Mouse (Mus musculus) heart, embryonic 12.5 days (tissue): ENCODE data around the gene Dach1. TPM values are rescaled to one million over a fixed set of nuclear protein-coding genes. Genes with fewer than 3 reads are reported as not detected.

Source experiments
- ATAC-seq: fragments of 200-750 bp; cut with Nextera tagmentation; 2 replicates; pipeline ENCODE4 v1.8.0; 2017; ENCODE audit warnings: moderate TSS enrichment, moderate library complexity; ENCODE audit not compliant: insufficient number of reproducible peaks, low FRiP score
- H3K27ac ChIP-seq: fragments of 300-500 bp; sonication (generic); 2 replicates; pipeline ENCODE4 v1.5.1; 2016; ENCODE audit warnings: mild to moderate bottlenecking, moderate library complexity; ENCODE audit not compliant: poor library complexity, severe bottlenecking
- H3K27me3 ChIP-seq: fragments of 300-500 bp; sonication (generic); replicated peaks from 2 replicates; pipeline ENCODE4 v1.6.1; 2016; ENCODE audit warnings: mild to moderate bottlenecking, moderate library complexity
- H3K36me3 ChIP-seq: fragments of 300-500 bp; sonication (generic); 2 replicates; pipeline ENCODE4 v1.6.1; 2016; ENCODE audit warnings: mild to moderate bottlenecking, moderate library complexity
- H3K4me1 ChIP-seq: fragments of 300-500 bp; sonication (generic); replicated peaks from 2 replicates; pipeline ENCODE4 v1.6.1; 2016; ENCODE audit warnings: mild to moderate bottlenecking
- H3K4me2 ChIP-seq: fragments of 300-500 bp; sonication (generic); 2 replicates; pipeline ENCODE4 v1.6.1; 2016; ENCODE audit warnings: mild to moderate bottlenecking, moderate library complexity
- H3K4me3 ChIP-seq: fragments of 300-500 bp; sonication (generic); 2 replicates; pipeline ENCODE4 v1.5.1; 2016; ENCODE audit warnings: mild to moderate bottlenecking
- H3K9ac ChIP-seq: fragments of 300-500 bp; sonication (generic); 2 replicates; pipeline ENCODE4 v1.6.1; 2016; ENCODE audit warnings: mild to moderate bottlenecking, moderate library complexity
- H3K9me3 ChIP-seq: fragments of 300-500 bp; sonication (generic); replicated peaks from 2 replicates; pipeline ENCODE4 v1.6.1; 2016; ENCODE audit warnings: mild to moderate bottlenecking, moderate library complexity
- WGBS: fragments of 180-500 bp; shearing (Covaris S2); methylation state at CpG from one replicate; pipeline ENCODE4 v1.1.7; 2016; 5-methylcytosine and 5-hydroxymethylcytosine counted together
- polyA plus RNA-seq: library from polyadenylated mRNA; unstranded; fragments of >200 nt; fragmentation: Nextera tagmentation; extraction: Ambion mirVana; gene quantifications from 2 replicates; pipeline ENCODE4 v1.2.1, GENCODE M21; 2016

Dach1 gene
- polyA plus RNA-seq, 1 experiment from 2014 or later, result 3.3 TPM

DNA sequence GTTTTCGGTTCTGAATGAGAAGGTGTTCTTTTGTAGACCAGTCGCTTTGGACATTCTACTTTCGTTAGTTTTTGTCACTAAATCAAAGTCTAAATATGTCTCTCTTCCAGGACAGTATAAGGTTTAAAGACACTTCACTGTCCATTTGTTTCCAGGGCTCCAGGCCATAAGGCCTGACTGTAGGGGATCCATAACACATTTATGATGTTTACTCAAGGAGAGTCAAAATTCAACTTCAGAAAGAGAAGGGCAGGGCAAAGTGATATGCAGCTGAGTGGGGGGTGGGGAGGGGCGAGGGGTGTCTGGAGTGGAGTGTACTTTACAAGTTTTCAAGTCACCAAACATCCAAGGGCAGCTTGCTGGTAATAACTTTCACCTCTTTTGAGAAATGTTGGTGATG, 146.0 kb downstream of the Dach1 start:
- no peak overlapping the region for H3K27ac ChIP-seq
- H3K36me3 ChIP-seq, result no peaks in the 10 kb centered on the region
- no peaks in the 10 kb centered on the region for H3K9me3 ChIP-seq
- H3K4me3 ChIP-seq, result no peak overlapping the region
- no peak overlapping the region for H3K9ac ChIP-seq
- WGBS, result 74% methylated on average over 4 of the region's 4 CpGs
- no peaks in the 10 kb centered on the region for H3K4me1 ChIP-seq
- H3K4me2 ChIP-seq, result no peak overlapping the region
- no peaks in the 10 kb centered on the region for H3K27me3 ChIP-seq
- no peak for ATAC-seq

DNA sequence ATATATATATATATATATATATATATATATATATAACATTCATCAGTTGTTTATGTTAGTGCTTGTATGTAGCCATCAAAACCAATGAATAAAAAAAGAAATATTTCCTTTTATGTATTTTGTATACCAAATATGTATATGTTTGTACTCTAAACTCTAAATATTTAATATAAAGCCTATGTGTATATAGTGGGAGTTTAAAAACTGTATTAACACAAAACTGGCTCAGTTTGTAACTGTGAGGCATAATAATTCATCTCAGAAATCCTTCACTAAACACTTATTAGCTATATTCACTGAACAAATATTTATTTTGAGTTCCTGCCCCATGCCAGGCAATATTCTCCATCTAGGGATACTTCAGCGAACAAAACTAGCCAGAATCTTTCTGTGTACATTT, 155.5 kb downstream of the Dach1 start:
- no peak for ATAC-seq
- Histone ChIP-seq H3K27ac (no peak overlapping the region), H3K4me1 (no peaks in the 10 kb centered on the region), H3K4me3 (no peak overlapping the region), H3K9ac (no peak overlapping the region), H3K27me3 (no peaks in the 10 kb centered on the region), H3K36me3 (no peaks in the 10 kb centered on the region), H3K9me3 (no peaks in the 10 kb centered on the region), H3K4me2 (no peak overlapping the region)
- 90% methylated on average over 1 of the region's 1 CpGs for WGBS

DNA sequence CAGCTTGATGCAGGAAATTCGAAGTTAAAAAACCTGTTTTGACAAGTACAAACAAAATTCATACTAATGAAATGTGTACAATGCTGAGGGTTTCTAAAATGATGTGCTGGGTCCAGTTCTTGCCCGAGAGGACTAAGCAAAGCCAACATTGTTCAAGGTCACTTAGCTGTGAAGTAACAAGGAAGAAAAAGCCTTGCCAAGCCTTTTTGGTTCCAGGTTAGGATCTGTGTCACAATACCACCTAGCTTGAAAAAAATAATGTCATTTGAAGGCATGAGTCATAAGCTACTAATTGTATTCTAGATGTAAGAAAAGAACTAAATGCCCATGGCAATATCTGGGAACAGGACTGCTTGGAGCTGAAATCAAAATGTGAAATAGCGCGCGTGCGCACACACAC, 161.1 kb downstream of the Dach1 start:
- Histone ChIP-seq H3K4me1 (no peaks in the 10 kb centered on the region), H3K9ac (no peak overlapping the region), H3K4me2 (no peak overlapping the region), H3K9me3 (no peaks in the 10 kb centered on the region), H3K4me3 (no peak overlapping the region), H3K27me3 (no peaks in the 10 kb centered on the region), H3K36me3 (no peaks in the 10 kb centered on the region), H3K27ac (no peak overlapping the region)
- no peak for ATAC-seq
- WGBS, result 85% methylated on average over 6 of the region's 6 CpGs

- H3K4me1 ChIP-seq, result no peaks in the 10 kb centered on the region
- ATAC-seq, result no peak
- 52% methylated on average over 1 of the region's 1 CpGs for WGBS
Observed at GRCm38 (mm10) chr14:98002021-98002680, 167.4 kb downstream of the Dach1 start.

GRCm38 (mm10) chr14:97998584-97998983, 171.0 kb downstream of the Dach1 start:
- Histone ChIP-seq H3K36me3 (no peaks in the 10 kb centered on the region), H3K9me3 (no peaks in the 10 kb centered on the region), H3K27ac (no peak overlapping the region), H3K4me2 (no peak overlapping the region), H3K4me1 (no peaks in the 10 kb centered on the region), H3K4me3 (no peak overlapping the region), H3K9ac (no peak overlapping the region), H3K27me3 (no peaks in the 10 kb centered on the region)
- no peak for ATAC-seq

More at GRCm38 (mm10) chr14:98002021-98002680, 167.4 kb downstream of the Dach1 start:
- no peaks in the 10 kb centered on the region for H3K27me3 ChIP-seq
- no peak overlapping the region for H3K4me3 ChIP-seq
- H3K27ac ChIP-seq, result no peak overlapping the region
- H3K9me3 ChIP-seq, result no peaks in the 10 kb centered on the region
- no peak overlapping the region for H3K4me2 ChIP-seq
- H3K9ac ChIP-seq, result no peak overlapping the region
- H3K36me3 ChIP-seq, result no peaks in the 10 kb centered on the region

DNA sequence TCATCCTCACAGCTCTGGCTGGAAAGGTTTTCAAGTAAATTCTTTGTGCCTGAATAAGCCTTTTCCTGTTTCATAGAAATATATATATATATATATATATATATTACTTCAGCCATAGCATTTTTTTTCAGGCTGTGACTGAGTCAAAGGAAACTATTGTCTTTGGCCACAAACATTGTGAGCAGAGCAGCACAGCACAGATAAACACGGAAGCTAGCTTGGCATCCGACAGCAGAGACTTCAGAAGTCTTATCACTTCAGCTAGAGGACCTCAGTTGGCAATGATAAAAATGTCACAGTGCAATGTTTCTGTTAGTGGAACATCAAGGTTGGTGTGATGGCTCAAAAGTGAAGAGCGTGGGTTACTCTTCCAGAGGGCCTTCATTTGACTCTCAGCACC, 186.3 kb downstream of the Dach1 start:
- Histone ChIP-seq H3K9me3 (no peaks in the 10 kb centered on the region), H3K4me1 (peaks cover 4% of the 10 kb centered on the region), H3K9ac (no peak overlapping the region), H3K27me3 (no peaks in the 10 kb centered on the region), H3K4me2 (no peak overlapping the region), H3K4me3 (no peak overlapping the region), H3K36me3 (no peaks in the 10 kb centered on the region), H3K27ac (no peak overlapping the region)
- ATAC-seq, result no peak
- WGBS, result 10% methylated on average over 3 of the region's 3 CpGs

DNA sequence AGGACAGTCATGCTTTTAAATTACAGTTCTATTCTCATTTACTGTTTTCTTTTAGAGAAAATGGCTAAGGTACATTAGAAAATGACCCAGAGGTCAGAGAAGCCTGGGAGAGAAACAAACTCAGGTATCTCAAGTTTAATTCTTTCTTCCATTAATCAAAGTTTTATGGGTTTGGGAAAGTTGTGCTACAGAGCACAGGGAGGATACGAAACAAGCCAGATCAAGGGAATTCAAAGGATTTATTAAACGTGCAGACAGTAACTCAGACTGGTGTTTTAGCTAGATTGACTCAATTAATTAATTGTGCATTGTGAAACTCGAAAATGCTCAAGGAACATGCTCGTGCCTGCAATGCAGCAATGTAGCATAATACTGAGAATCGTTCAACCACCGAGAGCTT, 186.9 kb downstream of the Dach1 start:
- Histone ChIP-seq H3K27me3 (no peaks in the 10 kb centered on the region), H3K9me3 (no peaks in the 10 kb centered on the region), H3K4me3 (no peak overlapping the region), H3K4me2 (no peak overlapping the region), H3K36me3 (no peaks in the 10 kb centered on the region), H3K27ac (no peak overlapping the region), H3K4me1 (peaks cover 4% of the 10 kb centered on the region), H3K9ac (no peak overlapping the region)
- 81% methylated on average over 6 of the region's 6 CpGs for WGBS
- no peak for ATAC-seq

GRCm38 (mm10) chr14:97980879-97981278, 188.7 kb downstream of the Dach1 start:
- no peak for ATAC-seq
- H3K36me3 ChIP-seq, result no peaks in the 10 kb centered on the region
- WGBS, result 62% methylated on average over 4 of the region's 4 CpGs
- no peaks in the 10 kb centered on the region for H3K9me3 ChIP-seq
- no peak overlapping the region for H3K4me3 ChIP-seq
- H3K27ac ChIP-seq, result no peak overlapping the region
- H3K4me1 ChIP-seq, result peaks cover 4% of the 10 kb centered on the region
- no peak overlapping the region for H3K4me2 ChIP-seq
- H3K9ac ChIP-seq, result no peak overlapping the region
- no peaks in the 10 kb centered on the region for H3K27me3 ChIP-seq

DNA sequence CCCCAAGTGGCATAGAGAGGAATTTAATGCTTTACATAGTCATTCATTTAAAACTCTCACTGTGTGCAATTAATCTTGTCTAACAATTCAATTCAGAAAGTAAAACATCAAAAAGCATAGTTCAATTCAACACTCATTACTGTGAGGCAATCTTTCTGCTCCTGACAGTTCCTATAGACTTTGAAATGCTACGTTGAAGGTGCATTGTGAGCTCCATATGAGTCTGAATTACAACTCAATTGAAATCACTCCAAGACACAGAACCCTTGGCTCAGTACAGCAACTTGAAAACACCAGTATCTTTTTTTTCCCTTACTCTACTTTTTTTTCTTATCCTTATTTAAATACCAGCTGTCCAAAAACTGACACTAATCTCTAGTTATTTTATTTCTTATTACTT, 193.5 kb downstream of the Dach1 start:
- Histone ChIP-seq H3K4me1 (no peaks in the 10 kb centered on the region), H3K27me3 (no peaks in the 10 kb centered on the region), H3K36me3 (no peaks in the 10 kb centered on the region), H3K9me3 (no peaks in the 10 kb centered on the region), H3K4me2 (no peak overlapping the region), H3K27ac (no peak overlapping the region), H3K4me3 (no peak overlapping the region), H3K9ac (no peak overlapping the region)
- ATAC-seq, result no peak
- WGBS, result 62% methylated on average over 1 of the region's 1 CpGs

DNA sequence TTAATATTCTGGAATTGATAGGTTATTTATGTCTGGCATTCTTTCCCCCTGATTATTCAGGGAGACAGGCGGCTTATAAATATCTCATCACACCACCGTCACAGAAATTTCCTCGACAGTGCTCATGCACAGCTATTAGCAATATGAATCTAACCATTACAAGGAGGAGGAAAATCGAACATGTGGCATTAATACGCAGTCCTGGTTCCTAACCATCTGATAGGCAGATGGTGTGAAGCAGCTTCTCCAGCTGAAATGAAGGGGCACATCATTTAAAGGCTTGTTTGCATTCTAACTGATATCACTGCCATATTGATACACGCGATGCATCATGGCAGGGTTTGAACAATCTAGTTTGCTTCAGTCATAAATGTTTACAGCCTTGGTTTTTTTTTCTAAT, 194.1 kb downstream of the Dach1 start:
- Histone ChIP-seq H3K36me3 (no peaks in the 10 kb centered on the region), H3K27ac (no peak overlapping the region), H3K4me1 (no peaks in the 10 kb centered on the region), H3K9me3 (no peaks in the 10 kb centered on the region), H3K4me2 (no peak overlapping the region), H3K9ac (no peak overlapping the region), H3K27me3 (no peaks in the 10 kb centered on the region), H3K4me3 (no peak overlapping the region)
- no peak for ATAC-seq
- WGBS, result 82% methylated on average over 7 of the region's 7 CpGs

DNA sequence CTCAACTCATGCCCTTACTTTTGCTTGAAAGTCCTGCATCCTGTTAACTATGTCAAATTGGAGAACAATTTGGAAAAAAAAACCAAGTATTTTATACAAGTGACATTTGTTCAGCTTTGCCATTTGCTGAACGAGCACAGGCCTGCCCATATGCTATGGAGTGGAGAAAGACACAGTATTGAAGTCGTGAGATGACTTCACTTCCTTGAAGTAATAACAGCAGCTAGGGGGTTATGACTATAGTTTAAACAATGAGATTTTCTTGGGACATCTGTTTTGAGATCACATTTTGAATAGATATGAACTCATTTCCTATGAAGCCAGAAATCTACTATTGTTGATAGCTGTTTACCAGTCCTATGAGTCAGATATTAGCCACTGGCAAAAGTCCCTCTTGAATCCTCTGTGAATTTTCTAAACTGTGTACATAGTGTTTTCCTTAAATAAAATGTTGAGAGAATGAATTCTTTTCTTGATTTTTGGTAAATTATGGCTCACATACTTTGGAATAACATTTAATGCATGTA, 205.0 kb downstream of the Dach1 start:
- 60% methylated on average over 2 of the region's 2 CpGs for WGBS
- no peaks in the 10 kb centered on the region for H3K9me3 ChIP-seq

GRCm38 (mm10) chr14:97963624-97964023, 205.9 kb downstream of the Dach1 start:
- Histone ChIP-seq H3K27ac (no peak overlapping the region), H3K9me3 (no peaks in the 10 kb centered on the region), H3K9ac (no peak overlapping the region), H3K4me3 (no peak overlapping the region), H3K4me1 (no peaks in the 10 kb centered on the region), H3K4me2 (no peak overlapping the region), H3K27me3 (no peaks in the 10 kb centered on the region), H3K36me3 (no peaks in the 10 kb centered on the region)
- no peak for ATAC-seq
- 67% methylated on average over 6 of the region's 6 CpGs for WGBS

More for the DNA sequence above, 205.0 kb downstream of the Dach1 start:
- Histone ChIP-seq H3K9ac (no peak overlapping the region), H3K27ac (no peak overlapping the region), H3K4me3 (no peak overlapping the region), H3K4me2 (no peak overlapping the region), H3K4me1 (no peaks in the 10 kb centered on the region), H3K36me3 (no peaks in the 10 kb centered on the region), H3K27me3 (no peaks in the 10 kb centered on the region)
- ATAC-seq, result no peak
